Mouse (Mus musculus) neural tube, postnatal 0 days (tissue): ENCODE data around the gene Rnf149. TPM values are rescaled to one million over a fixed set of nuclear protein-coding genes. Genes with fewer than 3 reads are reported as not detected.

ENCODE experiments used
- polyA plus RNA-seq: library from polyadenylated mRNA; unstranded; fragments of >200 nt; fragmentation: Nextera tagmentation; extraction: Ambion mirVana; gene quantifications from 2 replicates; pipeline ENCODE4 v1.2.1, GENCODE M21; 2015

Rnf149 gene
- polyA plus RNA-seq: 31.3 and 32.2 TPM in 2 replicates

DNA sequence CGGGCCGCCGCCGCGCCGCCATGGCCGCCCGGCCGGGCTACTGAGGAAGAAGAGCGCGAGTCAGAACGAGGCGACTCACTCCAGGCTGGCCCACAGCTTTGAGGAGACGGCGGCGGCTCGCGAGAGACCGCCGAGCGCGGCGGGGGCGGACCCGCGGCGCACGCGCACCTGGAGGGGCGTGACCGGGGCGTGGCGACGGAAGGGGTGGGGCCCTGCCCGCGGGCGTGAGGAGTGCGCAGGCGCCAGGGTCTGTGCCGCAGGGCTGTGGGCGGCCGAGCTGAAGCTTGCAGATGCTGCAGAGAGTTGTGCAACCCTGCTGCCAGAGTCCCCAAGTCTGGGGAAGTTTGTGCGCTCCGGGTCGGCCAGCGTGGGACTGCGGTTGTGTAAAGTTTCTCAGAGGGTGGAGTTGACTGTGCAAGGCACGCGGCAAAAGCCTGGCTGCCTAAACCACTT, at the start of gene Rnf149:
Rnf149 (minus strand) TSS at position 153 of the 453 bp plus-strand sequence.

DNA sequence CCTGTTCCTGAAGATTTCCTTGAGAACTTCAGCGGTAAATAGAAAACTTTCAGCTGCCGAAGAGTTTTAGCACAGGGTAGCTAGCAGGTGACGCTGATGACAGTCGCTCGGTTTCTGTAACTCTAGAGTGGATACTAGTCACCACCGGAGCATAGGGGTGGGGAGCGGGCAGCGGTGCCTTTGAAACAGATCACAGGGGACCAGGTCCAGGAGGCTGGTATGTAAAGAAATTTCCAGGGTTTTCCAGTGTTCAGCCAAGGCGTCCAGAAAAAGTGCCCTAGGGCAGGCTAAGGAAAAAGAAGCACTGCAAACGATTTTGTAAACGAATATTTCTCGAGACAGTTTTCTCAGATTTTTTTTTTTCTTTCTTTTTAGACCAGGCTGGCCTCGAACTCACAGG, 42.4 kb downstream of the Rnf149 start, which contains the start of gene Cnot11:
Cnot11 (plus strand) TSS at position 162 of the 400 bp plus-strand sequence.

Other genes starting within 250 kb of the Rnf149 start
- 355 and 403 TPM in 2 replicates for gene Rpl31, start 209.6 kb downstream of the Rnf149 start, polyA plus RNA-seq
- 9.8 and 10.5 TPM in 2 replicates for gene Tbc1d8, start 98.7 kb downstream of the Rnf149 start, polyA plus RNA-seq
- gene Cnot11, start 42.4 kb downstream of the Rnf149 start, polyA plus RNA-seq: 11.7 and 15.6 TPM in 2 replicates
- 18.1 and 20.4 TPM in 2 replicates for gene Creg2, start 74.1 kb upstream of the Rnf149 start, polyA plus RNA-seq
- gene Rfx8, start 143.6 kb upstream of the Rnf149 start, polyA plus RNA-seq: 0.28 and 0.37 TPM in 2 replicates
- gene Gm3646, start 227.9 kb upstream of the Rnf149 start, polyA plus RNA-seq: not detected in 2 replicates